Mouse (Mus musculus) brain, embryonic 14.5 days (tissue): ENCODE measurements around the gene Eif4b. TPM values are rescaled to one million over a fixed set of nuclear protein-coding genes. Genes with fewer than 3 reads are reported as not detected.

Source experiments
- DNase-seq: peaks from one replicate; pipeline ENCODE4 v3.0.0-alpha.2; 2011; ENCODE audit warnings: low read depth
- CTCF ChIP-seq: fragments of 200-500 bp; IDR thresholded peaks from 2 replicates; pipeline ENCODE4 v1.5.1; 2012; ENCODE audit warnings: inconsistent platforms, mild to moderate bottlenecking, moderate library complexity, borderline replicate concordance; ENCODE audit not compliant: insufficient read depth, insufficient read length; ENCODE audit errors: extremely low read depth
- POLR2A ChIP-seq: fragments of 200-500 bp; IDR thresholded peaks from 2 replicates; pipeline ENCODE4 v1.6.1; 2012; ENCODE audit warnings: mild to moderate bottlenecking, inconsistent platforms, borderline replicate concordance; ENCODE audit not compliant: poor library complexity, insufficient read depth, insufficient read length, severe bottlenecking; ENCODE audit errors: extremely low read depth
- polyA plus RNA-seq: library from polyadenylated mRNA; depleted of rRNA; stranded (reverse); fragments of >200 nt; gene quantifications from 2 replicates; pipeline ENCODE4 v1.2.3, GENCODE M21; 2012; rRNA removed

Eif4b gene
- polyA plus RNA-seq = 123 and 173 TPM in 2 replicates

DNA sequence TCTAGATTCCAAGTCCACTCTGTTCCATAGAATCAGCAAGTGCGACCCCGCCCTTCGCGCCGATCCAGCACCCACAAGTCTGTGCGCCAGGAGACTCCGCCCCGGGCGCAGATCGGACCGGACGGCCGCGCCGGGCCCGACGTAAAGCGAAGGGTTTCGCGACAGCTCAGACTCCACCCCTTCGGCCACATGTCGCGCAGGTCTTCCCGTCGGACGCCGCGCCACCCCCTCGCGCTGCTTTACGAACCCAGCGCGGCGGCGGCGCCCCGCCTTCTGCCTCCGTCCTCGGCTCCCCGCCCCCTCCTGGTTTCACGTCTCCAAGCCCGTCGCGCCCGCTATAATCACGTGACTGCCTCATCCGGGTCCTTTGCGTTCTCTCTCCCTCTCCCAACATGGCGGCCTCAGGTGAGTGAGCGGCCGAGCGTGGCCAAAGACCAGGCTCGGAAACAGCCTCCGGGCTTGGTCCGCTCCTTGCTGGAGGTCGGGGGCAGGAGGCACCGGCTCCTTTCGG is at the start of gene Eif4b:
Gene Eif4b, plus strand, starts transcription at position 215 of the 511 bp plus-strand sequence.
- peak; percentile 35; the same call in 1 of the 2 replicates for TF ChIP-seq POLR2A
- no peak for TF ChIP-seq CTCF
- DNase-seq = peak; percentile 100

DNA sequence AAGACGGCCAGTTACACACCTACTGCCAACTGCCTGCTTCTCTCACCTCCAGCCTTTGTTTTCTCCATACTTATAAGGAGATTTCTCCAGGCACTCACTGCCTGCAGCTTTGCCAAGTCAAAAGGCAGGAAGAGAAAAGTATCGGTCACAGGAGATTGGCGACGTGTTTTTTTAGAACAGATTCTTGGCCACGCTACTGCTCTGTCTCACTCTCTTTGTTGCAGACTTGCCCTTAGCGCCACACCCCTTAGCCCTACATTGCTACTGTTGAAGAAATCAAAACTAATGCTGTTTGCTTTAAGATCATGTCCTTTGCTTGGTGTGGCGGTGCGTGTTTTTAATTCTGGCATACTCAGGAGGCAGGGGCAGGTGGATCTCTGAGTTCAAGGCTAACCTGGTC is 49.7 kb upstream of the Eif4b start:
- no peak for TF ChIP-seq CTCF
- no peak for TF ChIP-seq POLR2A

DNA sequence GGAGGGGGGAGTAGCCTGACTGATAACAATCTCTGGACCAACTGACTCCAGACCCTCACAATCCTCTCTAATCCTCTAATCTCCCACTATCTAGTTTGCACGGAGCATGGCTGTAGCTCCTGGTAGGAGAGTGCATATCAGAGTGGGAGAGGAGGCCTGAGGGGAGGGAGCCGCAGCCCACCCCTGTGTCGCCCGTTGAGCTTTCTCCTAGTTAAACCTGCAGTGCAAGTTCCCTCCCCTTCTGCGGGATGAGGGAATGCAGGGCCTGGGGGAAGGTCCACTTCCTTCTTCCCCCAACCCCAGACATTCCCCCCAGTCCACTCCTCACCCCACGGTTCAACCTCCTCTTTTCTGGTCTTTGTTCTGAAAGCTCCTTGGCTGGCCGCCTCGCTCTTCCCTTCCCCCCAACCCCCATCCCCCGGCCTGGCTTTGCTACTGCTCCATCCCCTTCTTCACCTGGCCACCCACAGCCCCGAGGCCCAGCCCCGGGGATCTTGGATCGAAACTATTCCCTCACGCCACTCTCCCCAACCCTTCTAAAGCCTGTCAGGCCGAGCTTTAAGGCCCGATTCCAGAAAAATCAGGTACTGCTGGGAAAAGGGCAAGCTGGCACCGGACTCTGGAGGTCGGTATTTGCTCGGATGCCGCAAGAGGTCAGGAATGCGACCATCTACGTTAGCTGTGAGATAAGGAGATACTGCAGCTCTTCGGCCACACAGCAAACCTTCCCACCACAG is 48.3 kb upstream of the Eif4b start:
- DNase-seq = no peak
- TF ChIP-seq CTCF (no peak), POLR2A (no peak)

More for the DNA sequence above, 49.7 kb upstream of the Eif4b start:
- no peak for DNase-seq

DNA sequence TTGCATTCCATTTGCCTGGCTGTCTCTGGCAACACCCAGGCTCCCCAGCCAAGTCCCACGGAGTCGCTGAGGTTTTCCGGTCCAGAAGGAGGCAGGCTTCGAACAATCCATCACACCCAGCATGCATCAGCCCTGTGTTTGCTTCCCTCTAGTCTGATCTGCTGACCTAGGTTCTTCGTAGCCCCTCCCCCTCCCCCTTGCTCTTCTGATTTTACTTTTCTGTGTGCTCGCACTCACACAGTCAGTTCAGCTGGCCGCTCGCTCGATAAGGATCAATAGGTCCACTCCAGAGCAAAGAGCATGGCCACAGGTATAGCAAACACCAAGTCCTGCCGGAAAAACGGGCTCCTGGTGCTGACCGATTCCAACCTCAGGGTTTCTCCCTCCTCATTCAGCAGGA is 47.1 kb upstream of the Eif4b start:
- TF ChIP-seq CTCF (no peak), POLR2A (no peak)
- no peak for DNase-seq

DNA sequence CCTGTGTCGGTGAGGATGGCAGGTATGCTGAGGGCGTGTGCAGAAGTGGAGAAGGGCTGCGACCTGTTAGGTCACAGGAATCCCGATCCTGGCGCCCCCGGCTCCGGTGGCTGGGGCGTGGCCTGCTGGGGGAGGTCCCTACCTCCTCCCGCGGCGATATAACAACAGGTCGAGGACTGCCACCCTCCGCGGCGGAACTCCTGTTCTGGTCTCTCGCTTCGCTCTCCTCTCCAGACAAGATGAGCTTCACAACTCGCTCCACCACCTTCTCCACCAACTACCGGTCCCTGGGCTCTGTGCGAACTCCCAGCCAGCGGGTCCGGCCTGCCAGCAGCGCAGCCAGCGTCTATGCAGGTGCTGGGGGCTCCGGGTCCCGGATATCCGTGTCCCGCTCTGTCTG is 45.5 kb upstream of the Eif4b start, which contains the start of gene Krt18:
Gene Krt18, plus strand, starts transcription at position 141 of the 400 bp plus-strand sequence.
- TF ChIP-seq POLR2A (no peak), CTCF (no peak)
- DNase-seq = no peak

DNA sequence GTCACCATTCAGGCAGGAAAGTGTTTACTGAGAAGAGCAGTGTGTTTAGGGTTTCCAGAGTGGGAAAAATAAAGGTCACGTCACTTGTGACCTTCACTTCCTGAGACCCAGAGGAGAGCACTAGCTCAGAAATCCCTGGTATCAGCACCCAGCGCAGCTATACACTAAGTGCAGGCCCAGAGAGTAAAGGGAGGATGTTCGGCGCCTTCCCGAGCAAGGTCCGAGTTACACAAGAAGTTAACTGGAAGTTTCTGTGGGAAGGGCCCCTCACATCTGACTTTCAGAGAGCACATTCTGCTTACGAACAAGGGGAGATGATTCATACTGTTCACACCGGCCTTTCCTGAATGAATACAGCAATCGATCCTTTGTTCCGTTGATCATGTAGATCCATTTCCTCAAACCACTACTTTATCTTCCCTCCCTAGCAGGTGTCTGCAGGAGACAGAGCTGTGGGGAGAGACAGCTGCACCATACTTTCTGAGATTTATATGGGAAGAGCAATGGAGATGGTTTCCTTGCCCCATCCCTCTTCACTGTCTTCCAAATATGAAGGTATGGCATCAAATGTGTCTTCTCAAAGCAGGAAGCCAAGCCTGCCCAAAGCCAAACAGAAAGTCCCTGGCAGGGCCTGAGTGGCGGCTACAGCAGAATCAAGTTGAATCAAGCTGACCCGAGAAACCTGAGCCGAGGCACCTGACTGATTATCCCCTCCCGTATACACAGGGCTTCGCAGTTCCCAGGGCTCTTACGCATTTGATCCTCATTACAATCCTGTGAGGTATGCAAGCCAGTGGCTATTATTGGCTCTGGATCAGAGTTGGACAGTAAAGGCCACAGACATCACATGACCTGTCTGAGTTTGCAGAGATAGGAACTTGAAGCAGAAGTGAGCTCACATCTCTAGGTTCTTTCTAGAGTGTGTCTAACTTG is 39.2 kb upstream of the Eif4b start:
- no peak for DNase-seq
- TF ChIP-seq CTCF (no peak), POLR2A (no peak)

DNA sequence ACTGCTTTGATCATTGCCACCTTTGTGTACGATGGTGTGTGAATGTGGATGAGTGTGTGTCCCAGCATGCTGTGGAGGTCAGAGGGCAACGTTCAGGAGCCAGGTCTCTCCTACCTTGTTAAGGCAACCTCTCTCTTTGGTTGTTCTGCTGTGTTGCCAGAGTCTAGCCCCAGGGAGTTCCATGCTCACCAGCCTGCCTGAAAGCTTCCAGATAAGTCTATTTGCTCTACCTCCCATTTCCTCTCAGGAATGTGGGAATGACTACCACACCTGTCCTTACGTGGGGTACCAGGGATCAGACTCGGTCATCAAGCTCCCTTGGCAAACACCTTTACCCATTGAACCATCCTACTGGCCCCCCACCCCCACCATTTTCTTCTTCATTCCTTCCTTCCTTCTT is 33.3 kb upstream of the Eif4b start:
- no peak for DNase-seq
- TF ChIP-seq CTCF (no peak), POLR2A (no peak)

DNA sequence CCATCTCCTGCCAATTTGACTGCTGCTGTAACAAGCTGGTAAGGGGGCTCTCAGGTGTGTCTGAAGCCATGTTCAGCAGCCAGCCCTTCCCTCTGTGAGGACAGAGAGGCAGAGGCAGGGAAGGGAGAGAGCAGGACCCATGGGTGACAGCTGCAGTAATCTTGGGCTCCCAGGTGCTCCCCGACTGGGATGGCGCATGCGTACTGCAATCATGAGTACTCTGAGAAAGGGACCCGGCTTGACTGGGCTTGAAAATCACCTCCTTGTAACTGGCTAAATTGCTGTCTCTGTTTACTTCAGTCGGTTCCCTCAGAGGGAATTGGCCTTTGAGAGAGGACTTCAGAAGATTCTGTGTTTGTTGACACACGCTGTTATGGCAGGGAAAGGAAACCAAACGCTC is 31.6 kb upstream of the Eif4b start:
- TF ChIP-seq POLR2A = no peak
- no peak for TF ChIP-seq CTCF
- no peak for DNase-seq

DNA sequence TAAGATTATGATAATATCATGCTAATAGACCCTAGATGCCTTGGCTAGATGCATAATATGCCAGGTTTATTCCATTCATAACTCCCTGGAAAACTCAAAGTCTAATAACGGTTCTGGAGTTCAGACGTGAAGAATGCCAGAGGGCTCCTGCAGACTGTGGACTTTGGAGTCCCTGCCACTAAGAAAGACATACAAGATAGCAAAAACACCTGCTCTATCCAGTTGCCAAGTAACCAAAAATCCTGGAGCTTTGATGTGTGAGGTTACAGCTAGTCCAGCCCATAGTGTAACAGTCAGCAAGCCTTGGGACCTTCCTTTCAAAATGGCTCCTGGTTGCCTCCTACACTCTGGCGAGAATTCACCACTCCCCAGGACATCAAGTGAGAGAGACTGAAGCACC is 28.8 kb upstream of the Eif4b start:
- no peak for DNase-seq

DNA sequence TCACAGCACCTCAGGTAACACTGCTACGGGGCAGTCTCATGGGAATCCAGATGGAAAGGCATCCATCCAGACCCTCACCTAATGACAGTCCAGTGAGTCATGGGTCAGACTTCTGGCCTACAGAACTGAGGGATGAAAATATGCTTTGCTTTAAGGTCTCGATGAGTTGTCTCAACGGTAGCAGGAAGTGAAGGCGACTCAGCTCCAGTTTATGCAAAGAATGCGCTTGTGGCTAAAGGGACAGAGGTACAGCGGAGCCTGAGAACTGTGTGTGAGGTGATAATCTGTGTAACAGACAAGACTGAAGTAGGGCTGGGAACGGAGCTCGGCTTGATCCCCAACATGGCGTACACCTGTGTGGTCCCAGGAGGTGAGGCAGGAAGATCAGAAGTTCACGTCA is 27.9 kb upstream of the Eif4b start:
- DNase-seq = no peak
- TF ChIP-seq CTCF (no peak), POLR2A (no peak)

More for the DNA sequence above, 28.8 kb upstream of the Eif4b start:
- no peak for TF ChIP-seq POLR2A
- no peak for TF ChIP-seq CTCF

DNA sequence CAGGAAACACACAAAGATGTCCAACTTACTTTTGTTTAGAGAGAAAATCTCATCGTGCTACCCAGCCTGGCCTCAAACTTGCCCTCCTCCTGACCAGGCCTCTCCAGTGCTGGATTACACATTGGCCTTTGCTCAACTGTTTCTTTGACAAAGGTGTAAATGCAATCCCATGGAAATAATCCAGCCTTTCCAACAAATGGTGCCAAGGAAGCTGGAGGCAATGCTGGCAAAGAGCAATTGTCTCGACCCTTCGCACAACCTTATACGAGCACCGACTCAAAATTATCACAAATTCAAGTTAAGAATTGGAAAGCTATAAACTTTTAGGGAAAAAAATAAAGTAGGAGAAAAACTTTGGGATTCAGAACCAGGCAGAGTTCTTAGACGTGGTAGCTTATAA is 25.6 kb upstream of the Eif4b start:
- TF ChIP-seq CTCF = no peak
- DNase-seq = no peak

DNA sequence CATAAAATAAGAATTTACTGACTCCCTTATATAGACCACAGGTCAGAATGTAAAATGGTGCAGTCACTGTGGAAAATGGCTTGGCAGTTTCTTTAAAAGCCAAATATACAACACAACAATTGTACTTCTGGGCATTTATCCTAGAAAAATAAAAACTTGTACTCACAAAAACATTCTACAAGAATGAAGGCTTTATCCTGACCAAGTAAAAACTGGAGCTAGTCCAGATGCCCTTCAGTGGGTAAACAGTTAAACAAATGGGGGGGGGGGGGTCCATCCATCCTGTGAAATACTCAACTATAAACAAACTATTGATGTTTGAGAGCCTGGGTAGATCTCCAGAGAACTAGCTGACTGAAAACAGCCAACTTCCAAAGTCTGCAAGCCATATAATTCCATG is 23.7 kb upstream of the Eif4b start:
- no peak for DNase-seq
- no peak for TF ChIP-seq CTCF
- no peak for TF ChIP-seq POLR2A
